Mouse (Mus musculus) frontal cortex, postnatal 10 days (tissue): ENCODE results near the gene Bsnd.

Experiments used
- DNase-seq, 2 experiments: peaks; one replicate each; pipeline ENCODE4 v3.0.0; 2022; ENCODE audit warnings: low spot score in 2 of 2, mixed read lengths in 1 of 2

Bsnd gene

DNA sequence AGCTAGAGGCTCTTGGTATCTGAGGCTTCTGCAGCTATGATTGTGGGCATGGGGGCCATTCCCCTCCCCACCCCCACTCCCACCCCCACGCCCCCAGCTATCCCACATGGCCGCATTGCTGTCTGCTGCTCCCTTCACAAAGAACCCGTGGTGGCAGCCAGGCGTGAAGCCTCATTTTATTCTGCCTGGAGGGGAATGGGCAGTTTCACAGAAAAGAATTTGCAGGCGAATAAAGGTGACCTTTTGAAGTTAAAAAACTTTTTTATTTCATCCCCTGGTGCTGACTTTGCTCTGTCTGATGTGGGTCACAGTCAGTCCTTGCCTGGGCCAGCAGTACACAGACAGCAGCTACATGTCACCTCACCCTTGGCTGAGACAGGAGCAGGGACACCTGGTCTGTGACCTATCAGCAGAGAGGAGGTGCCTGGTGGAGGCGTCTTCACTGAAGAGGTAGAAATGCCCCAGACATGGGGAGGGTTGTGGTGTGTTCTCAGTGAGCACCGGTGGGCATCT lies 8.8 kb downstream of the Bsnd start:
- no peak for DNase-seq

DNA sequence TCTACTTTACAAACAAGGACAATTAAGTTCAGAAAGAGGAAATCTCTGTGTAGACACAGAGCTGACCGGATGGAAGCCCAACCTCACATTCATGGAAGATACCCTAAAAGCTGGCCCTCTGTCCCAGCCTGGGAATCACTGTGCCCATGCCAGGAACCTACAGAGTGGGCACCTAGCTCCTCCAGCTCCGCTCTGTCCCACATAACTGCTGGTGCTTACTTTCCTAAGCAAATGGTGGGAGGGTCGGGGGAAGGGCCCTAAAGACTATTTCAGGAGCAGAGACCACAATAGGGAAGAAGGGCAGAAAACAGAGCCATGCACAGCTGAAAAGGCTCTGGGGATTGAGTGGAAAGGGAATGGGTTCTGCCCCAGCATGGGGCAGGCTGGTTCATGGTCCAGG lies 11.5 kb downstream of the Bsnd start:
- no peak for DNase-seq

DNA sequence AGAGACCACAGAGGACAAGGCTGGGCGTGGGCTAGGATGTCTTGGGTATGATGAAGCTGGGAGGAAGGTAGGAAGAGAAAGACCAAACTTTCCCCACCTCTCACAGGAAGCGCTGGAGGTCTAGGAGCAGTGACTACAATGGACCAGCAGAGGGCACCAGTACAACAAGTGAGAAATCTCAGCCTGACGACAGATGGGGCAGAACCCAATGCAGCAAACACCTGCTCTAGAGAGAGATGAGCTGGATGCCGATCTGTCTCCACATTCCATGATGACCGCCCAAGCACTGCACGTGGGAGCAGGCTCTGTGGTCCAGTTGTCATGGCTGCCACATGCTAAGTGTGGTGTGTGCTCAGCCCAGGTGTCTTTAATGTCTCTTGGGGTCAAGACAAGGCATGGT lies 17.8 kb downstream of the Bsnd start:
- peak in 1 of 2 experiments; percentile 58 for DNase-seq

DNA sequence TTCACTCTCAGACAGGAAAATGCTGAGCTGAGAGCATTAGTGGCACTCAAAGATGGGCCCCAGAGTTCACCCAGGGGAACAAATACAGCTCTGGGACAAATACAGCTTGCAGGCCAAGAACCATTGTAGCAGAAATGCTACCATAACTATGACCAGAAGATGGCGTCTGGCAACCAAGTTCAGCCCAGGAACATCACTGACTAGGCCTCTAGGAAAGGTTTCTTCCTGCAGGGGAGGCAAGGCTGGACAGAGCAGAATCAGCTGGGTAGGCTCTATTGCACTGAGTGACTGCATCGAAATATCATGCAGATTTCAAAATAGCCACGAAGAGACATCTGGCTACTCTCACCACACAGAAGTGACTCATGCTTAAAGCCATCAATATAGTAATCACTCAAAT lies 19.7 kb downstream of the Bsnd start:
- peak; percentile 49 to 59 for DNase-seq

DNA sequence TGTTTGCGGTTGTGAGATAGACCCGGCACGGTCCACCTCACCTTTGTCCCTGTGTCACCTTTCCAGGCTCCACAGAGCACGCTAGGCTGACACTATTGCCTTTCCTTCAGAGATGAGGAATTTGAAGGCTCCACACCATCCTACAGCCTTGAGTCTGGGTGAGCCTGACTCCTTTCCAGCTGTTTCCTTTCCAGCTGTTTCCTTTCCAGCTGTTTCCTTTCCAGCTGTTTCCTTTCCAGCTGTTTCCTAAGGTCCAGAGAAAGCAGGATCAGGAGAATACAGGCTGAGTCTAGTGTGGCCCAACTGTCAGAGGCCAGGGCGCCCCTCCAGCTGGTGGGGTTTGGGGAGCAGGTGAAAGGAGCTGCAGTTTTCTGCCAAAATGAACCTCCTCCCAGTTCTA lies 21.2 kb downstream of the Bsnd start:
- no peak for DNase-seq

DNA sequence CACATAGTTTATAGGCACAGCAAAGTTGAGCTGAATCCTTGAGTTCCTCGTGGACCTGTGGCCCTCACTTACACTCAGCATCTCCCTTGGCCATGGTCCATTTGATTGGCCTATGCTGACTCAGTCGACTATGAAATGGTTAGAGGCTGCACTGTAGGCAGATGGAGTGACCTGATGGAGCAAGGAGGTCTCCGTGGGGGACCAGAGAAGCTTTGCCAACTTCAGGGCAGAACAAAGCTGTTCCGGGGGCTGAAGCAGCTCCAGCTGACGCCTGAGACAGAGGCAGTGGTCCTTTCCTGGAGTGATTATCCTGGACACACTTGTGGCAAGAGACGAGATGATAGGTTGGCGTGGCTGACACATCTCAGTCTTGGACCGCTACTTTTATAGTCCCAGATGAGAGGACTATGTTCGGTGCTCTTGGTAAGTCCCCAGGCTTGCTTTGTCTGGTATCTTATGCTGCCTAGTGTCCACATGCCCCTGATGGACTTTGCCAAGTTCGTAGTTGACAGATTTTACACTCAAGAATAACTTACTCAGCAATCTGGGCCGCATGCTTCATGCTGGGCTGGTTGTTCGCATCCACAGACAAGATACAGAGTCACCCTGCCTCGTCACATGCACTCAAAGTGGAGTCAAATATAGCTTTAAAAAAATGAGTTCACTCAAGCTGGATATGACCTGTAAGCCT lies 24.5 kb downstream of the Bsnd start:
- DNase-seq, result no peak

DNA sequence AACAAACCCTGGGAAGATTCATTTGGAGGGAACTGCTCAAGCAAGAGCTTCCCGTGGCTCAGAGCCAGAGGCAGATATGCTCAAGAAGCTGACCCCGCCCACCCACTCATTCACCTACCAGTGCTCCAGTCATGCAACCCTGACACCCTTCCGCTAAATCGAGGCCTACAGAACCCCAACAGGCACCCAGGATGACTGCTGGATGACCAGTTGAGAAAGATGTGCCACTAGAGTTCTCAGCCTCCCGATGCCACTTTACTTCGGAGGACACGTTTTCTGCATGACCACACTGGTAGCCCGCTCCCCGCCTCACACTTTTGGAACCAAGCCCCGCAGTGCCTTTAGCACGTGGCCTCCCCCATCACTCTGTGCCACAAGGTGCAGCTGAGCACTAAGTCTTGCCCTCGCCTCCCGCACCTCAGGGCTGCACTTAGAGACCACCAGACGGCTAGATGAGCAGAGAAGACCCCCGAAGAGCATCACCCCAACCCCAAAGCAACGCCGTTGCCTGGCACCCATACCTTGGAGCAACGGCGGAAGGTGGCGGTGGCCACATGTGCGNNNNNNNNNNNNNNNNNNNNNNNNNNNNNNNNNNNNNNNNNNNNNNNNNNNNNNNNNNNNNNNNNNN lies 28.8 kb downstream of the Bsnd start:
- DNase-seq, result no peak

DNA sequence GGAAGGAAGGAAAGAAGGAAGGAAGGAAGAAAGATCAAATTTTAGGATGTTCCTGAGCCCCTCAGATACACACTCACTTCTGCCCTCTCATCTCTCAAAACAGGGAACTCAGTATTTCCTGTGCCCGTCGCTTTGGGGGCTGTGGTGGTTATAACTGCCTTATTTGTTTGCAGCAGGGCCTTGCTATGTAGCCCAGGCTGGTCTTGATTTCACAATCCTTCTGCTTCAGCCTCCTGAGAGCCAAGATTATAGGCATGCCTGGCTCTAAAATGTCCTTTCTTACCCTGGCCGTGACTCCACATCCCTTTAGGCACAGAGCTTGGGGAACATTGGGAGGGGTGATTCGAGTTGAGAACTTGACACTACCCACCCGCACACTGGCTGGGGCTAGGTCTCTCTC lies 29.6 kb downstream of the Bsnd start:
- DNase-seq, result no peak

DNA sequence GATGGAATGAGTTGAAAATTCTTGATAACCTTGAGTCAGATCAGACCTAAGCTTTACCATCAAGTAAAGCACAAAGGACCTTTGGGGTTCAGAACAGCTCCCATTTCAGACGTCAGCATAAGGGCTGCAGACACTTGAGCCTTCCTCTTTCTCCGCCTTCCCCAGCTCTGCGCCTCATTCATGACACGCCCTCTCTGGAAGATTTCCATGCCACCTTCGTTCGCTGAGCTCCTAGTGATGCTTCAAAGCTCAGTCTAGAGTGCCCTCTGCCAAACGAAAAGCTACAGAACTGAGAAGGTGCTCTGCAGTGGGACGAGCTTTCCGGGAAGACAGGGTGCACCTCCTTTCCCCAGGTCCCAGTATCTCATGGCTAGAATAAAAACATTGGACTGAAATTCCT lies 30.1 kb downstream of the Bsnd start:
- no peak for DNase-seq

DNA sequence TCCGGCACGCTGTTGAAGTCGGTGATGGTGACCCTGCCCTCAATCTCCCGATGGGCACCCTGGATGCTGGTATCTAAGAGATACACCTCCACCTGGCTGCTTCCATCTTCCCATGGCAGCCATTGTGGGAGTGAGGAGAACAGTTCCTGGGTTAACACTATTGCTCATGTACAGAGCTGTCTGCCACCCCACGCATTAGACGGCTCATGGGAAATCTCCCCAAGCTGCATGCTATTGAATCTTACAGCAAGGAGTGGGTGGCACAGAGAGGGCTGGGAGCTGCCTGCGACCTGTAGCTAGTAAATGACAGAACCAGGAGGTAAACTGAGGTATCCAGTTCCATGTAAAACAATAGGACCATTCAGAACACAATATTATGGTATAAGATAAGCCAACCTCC lies 37.5 kb downstream of the Bsnd start:
- DNase-seq, result no peak

DNA sequence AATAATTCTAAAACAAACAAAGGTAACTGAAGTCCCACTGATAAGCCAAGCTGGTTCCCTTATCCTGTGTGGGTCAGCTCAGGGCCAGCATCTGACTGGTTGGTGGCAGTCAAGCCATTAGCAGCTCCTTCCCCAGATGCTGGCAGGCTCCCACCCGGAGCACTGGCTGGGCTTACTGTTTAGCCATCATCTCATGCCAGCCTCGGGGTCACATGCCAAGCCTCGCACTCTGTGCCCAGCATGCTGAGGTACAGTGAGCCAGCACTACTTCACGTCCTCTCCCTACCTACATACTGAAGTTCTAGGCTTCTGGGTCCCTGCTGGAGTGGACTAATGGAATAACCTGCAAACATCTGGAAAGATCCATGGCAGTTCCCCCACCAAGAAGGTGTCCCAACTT lies 38.6 kb downstream of the Bsnd start:
- no peak for DNase-seq

DNA sequence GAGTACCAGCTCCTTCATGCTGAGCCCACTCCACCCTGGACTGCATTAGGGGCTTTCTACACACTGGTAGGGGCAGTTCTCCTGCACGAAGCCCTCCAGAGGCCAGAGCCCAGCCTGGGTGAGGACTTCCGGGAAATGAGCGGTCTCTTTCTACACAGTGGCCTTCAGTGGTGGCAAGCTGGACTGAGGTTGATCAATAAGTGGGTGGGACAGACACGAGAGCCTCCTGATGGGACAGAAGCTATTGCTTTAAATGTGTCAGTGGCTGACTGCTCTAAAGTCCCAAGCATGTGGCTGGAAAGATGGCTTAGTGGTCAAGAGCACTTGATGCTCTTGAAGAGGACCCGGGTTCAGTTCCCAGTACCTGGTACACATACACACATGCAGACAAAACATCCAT lies 39.0 kb downstream of the Bsnd start:
- DNase-seq, result no peak

DNA sequence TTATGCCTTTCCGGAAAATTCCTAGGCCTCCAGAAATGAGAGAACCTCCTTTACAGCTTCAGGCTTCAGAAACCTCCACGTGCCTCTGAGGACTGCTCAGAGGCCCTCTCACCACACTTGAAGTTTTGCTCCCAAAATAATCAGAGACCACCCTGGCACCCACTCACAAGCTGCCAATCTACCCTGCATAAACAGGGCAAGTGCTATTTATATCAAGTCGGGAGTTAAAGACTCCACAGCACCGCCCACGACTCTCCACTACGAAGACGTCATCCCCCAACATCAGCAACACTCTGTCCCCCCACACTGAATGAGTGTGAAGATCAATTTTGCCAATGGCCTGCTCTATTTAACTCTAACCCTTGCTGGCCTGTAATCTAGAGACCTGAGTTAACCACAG lies 39.7 kb downstream of the Bsnd start:
- peak in 1 of 2 experiments; percentile 55 for DNase-seq

DNA sequence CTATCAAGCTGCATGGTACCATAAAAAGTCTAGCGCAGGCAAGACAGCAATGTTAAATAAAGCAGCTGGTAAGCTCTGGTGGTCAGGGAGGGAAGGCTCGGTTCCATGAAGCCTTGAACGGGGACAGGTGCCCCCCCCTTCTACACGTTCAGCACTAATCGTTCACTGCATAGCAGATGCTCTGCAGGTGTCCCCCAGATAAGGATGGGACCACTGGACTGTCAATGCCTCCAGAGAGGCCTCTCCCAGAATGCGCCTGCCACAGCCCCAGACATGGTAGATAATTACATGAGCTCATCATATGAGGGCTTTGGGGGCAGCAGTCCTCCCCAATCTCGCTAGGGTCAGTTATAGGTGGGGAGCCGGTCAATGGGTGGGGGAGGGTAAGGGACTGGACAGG lies 42.8 kb downstream of the Bsnd start:
- DNase-seq, result no peak

DNA sequence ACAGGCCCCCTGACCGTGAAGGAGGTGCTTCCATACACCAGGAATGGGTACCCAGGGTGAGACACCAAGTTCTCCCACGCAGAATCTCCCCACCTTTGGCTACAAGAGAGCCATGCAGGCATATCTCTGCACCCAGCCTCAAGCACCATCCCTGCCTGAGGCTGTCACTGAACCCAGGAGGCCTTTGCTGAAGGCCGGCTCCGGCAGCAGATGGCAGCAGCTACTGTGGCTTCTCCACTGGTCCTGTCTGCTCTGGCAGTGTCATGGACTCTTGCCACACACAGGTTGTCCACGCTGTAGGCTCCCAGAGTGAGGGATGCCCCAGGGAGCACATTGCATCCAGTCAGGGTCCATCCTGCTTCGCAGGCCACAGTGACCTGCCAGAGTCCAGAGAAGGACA lies 48.9 kb downstream of the Bsnd start:
- no peak for DNase-seq

DNA sequence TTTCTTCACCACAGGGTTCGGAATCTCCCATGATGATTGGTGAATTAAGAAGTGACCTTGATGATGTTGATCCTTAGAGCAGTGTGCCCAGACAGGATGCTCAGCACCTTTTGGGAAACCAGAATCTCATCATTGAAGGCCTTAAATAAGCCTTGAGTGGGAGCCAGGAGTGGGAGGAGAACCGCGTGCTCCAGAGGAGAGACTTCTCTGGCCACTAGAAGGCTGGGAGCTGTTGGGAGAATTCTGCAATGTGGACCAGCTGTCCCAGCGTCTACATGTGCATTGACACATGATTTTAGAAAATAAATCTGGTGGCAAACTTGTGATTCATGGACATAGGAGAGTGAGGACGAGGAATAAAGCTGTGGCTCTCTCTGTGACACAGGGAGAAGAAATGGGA lies 53.3 kb downstream of the Bsnd start:
- DNase-seq, result no peak

DNA sequence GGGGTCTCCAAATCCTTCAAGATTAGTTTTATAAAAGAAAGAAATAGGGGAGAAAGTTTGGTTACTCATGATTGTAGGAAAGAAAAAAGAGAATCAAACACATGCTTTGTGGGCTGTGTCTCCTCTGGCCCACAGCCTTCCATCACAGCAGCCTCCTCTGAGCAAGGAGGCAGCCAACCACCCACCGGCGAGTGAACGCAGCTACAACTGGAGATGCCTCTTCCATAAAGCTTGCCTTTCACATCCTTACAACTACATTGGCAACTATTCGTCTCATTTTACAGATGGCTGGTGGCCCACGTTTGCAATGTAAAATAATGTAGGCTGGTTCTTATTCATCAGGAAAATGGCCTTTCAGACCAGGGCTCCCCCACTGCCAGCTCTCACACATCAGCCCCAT lies 54.9 kb downstream of the Bsnd start:
- DNase-seq, result no peak

DNA sequence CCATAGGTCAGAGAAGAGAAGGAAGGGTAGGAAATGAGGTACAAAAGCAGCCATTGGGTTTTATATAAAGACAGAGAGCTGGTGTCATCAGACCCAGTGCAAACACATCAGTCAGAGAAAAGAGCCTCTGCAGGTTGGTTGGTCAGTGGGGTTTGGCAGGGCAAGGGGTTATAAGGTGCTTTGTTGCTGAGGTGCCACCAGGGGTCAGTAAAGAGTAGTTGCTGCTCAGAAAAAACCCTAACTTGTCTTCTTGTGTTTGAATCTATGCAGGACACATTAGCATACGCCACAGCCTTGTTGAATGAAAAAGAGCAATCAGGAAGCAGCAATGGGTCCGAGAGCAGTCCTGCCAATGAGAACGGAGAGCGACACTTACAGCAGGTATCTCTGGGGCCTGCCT lies 55.6 kb downstream of the Bsnd start:
- DNase-seq, result no peak

DNA sequence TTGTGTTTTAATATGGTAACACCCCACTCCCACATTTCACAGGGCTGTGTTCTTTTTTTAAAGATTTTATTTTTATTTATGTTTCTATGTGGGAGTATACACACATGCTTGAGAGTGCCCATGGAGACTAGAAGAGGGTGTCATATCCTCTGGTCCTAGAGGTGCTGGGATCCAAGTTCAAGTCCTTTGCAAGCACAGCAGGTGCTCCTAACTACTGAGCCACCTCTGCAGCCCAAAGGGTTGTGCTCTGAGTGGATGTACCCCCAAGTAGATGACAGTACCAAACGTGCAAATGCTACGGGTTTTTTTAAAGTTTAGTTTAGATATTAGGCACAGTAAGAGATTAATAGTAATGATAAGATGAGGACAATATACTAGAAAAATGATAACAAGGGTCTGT lies 56.7 kb downstream of the Bsnd start:
- DNase-seq, result no peak
